Mouse (Mus musculus): Measurements from ENCODE around the gene Bst1. TPM values are rescaled to one million over a fixed set of nuclear protein-coding genes. Genes with fewer than 3 reads are reported as not detected.

Bst1 gene
- not detected for total RNA-seq (2023)

GRCm38 (mm10) chr5:43818695-43819094 is at the start of gene Bst1:
Gene Bst1 (plus strand): TSS chr5:43818885.

GRCm38 (mm10) chr5:43821538-43821937 is 2.9 kb downstream of the Bst1 start, which contains the start of gene Fbxl5:
Gene Fbxl5 (minus strand): TSS chr5:43821638.

GRCm38 (mm10) chr5:43868253-43868652 is 49.6 kb downstream of the Bst1 start, which contains the start of gene Cd38:
Gene Cd38 (plus strand): TSS chr5:43868553.

Other genes starting within 250 kb of the Bst1 start
- under 1 TPM in 1 of 2 experiments, not detected in 1; 0.44 TPM for gene Cc2d2a, start 156.5 kb upstream of the Bst1 start, total RNA-seq (2023)
- 10 to 100 TPM; 61.2 to 68.9 TPM for gene Fbxl5, start 2.8 kb downstream of the Bst1 start, total RNA-seq (2023)
- 1 to 10 TPM; 4.8 to 6.6 TPM for gene Cd38, start 49.7 kb downstream of the Bst1 start, total RNA-seq (2023)
- gene Gm7879, start 94.3 kb downstream of the Bst1 start, total RNA-seq (2023): 10 to 100 TPM; 11.0 to 11.5 TPM
- gene Fgfbp1, start 162.9 kb downstream of the Bst1 start, total RNA-seq (2023): not detected